22 mouse cellular contexts compared by ENCODE assay signal in genomic region chr4:106896086-106896485, GRCm38 (mm10). TPM values are rescaled to one million over a fixed set of nuclear protein-coding genes. Genes with fewer than 3 reads are reported as not detected.
DNase-seq lines count a peak whose midpoint lies in the region; ATAC-seq and TF ChIP-seq lines count a peak whose summit lies in the region.
"Had no signal": no experiment of that assay in that cellular context is flagged by ENCODE, and none has a peak within 500 bp of the region (broad histone marks: within the 10 kb centered on the region; RNA-seq: fewer than 3 reads in every experiment).

No protein-coding gene starts in this region.

- H3K4me3 ChIP-seq in liver, embryonic 11.5 days (ENCODE audit: low read depth, low read length) = no peak overlapping the region
- no peak overlapping the region for H3K4me3 ChIP-seq in liver, postnatal 0 days (ENCODE audit: low read depth, low read length)
- H3K4me3 ChIP-seq: erythroblast, embryonic 14.5 days; forebrain, embryonic 15.5 days; gastrocnemius, adult 2 months; heart, embryonic 12.5 days; intestine, embryonic 15.5 days; kidney, embryonic 15.5 days; stomach, embryonic 15.5 days had no signal

- H3K9ac ChIP-seq in liver, embryonic 11.5 days (ENCODE audit: low read depth, low read length) = no peak overlapping the region
- no peak overlapping the region for H3K9ac ChIP-seq in liver, postnatal 0 days (replicated peaks)
- H3K9ac ChIP-seq: forebrain, embryonic 15.5 days; heart, embryonic 12.5 days; hindbrain, embryonic 14.5 days; intestine, embryonic 15.5 days; kidney, embryonic 15.5 days; lung, embryonic 14.5 days; stomach, embryonic 15.5 days had no signal

- no peak for TF ChIP-seq CTCF in liver, postnatal 0 days (IDR thresholded peaks at IDR 0.05; ENCODE audit: low read depth)

- DNase-seq in liver, embryonic 11.5 days (ENCODE audit: low spot score) = peak; percentile 25
- no peak for DNase-seq in liver, postnatal 0 days
- peak; percentile 68 to 78 for DNase-seq in frontal cortex, postnatal 36 days (ENCODE audit: low spot score in 2 of 2)
- peak; percentile 60 to 61 for DNase-seq in left cerebral cortex, postnatal 14 days (ENCODE audit: low spot score in 2 of 2)
- DNase-seq in right cerebral cortex, postnatal 14 days = peak; percentile 33
- no peak for DNase-seq in spleen, postnatal 10 days (ENCODE audit: low spot score in 2 of 2)
- DNase-seq in thymus, postnatal 36 days = no peak
- DNase-seq: adrenal gland, adult 2 months; cerebellum, adult 9-10 months; gastrocnemius, adult 2 months; liver; lung, embryonic 14.5 days; lung, postnatal 4 days; thymus, adult 2 months had no signal

- WGBS in liver, embryonic 11.5 days = 76% methylated on average over 8 of the region's 8 CpGs
- 85% methylated on average over 8 of the region's 8 CpGs for WGBS in liver, postnatal 0 days (ENCODE audit: insufficient replicate concordance)

- no peak for TF ChIP-seq EP300 in liver, postnatal 0 days (IDR thresholded peaks at IDR 0.05; ENCODE audit: low read depth)

- H3K9me3 ChIP-seq in liver, embryonic 11.5 days (ENCODE audit: control insufficient read depth, low read length) = peaks cover 2% of the 10 kb centered on the region
- H3K9me3 ChIP-seq in liver, postnatal 0 days (ENCODE audit: low read length) = peaks cover 3% of the 10 kb centered on the region; the same call in 1 of the 2 replicates
- H3K9me3 ChIP-seq: forebrain, embryonic 15.5 days; intestine, embryonic 15.5 days; stomach, embryonic 15.5 days had no signal

- no peaks in the 10 kb centered on the region for H3K4me1 ChIP-seq in liver, embryonic 11.5 days (replicated peaks; ENCODE audit: control insufficient read depth, insufficient read depth, low read length)
- no peaks in the 10 kb centered on the region for H3K4me1 ChIP-seq in liver, postnatal 0 days (ENCODE audit: insufficient read depth)
- H3K4me1 ChIP-seq: heart, embryonic 12.5 days; intestine, embryonic 15.5 days; stomach, embryonic 15.5 days had no signal

- no peak for ATAC-seq in liver, embryonic 11.5 days (replicated peaks; ENCODE audit: low FRiP score)
- ATAC-seq in liver, postnatal 0 days = no peak
- ATAC-seq in monocyte, adult 5-6 weeks (replicated peaks; ENCODE audit: insufficient number of reproducible peaks, low FRiP score, low TSS enrichment, poor library complexity, severe bottlenecking) = no peak
- ATAC-seq: forebrain, embryonic 15.5 days; intestine, embryonic 15.5 days had no signal

- H3K4me2 ChIP-seq in liver, embryonic 11.5 days = no peak overlapping the region
- no peak overlapping the region for H3K4me2 ChIP-seq in liver, postnatal 0 days (ENCODE audit: low read depth, low read length)
- H3K4me2 ChIP-seq: forebrain, embryonic 15.5 days; heart, embryonic 12.5 days; hindbrain, embryonic 14.5 days; intestine, embryonic 15.5 days; kidney, embryonic 15.5 days; lung, embryonic 14.5 days; stomach, embryonic 15.5 days had no signal

- intact Hi-C loops in left cerebral cortex, postnatal 14 days (cut with DNase I) = loop anchor here (5.0 kb wide), 1 partner anchor 44 kb away; no protein-coding TSS in a partner anchor

- no peak overlapping the region for H3K27ac ChIP-seq in liver, embryonic 11.5 days (ENCODE audit: low read depth, low read length)
- no peak overlapping the region for H3K27ac ChIP-seq in liver, postnatal 0 days (ENCODE audit: low read depth)
- H3K27ac ChIP-seq: forebrain, embryonic 15.5 days; gastrocnemius, adult 2 months; hindbrain, embryonic 14.5 days; intestine, embryonic 15.5 days; kidney, embryonic 15.5 days; stomach, embryonic 15.5 days had no signal

- no peaks in the 10 kb centered on the region for H3K36me3 ChIP-seq in liver, embryonic 11.5 days (ENCODE audit: control insufficient read depth, insufficient read depth, low read length)
- H3K36me3 ChIP-seq in liver, postnatal 0 days (replicated peaks; ENCODE audit: insufficient read depth, low read length) = no peaks in the 10 kb centered on the region
- H3K36me3 ChIP-seq: forebrain, embryonic 15.5 days; heart, embryonic 12.5 days; intestine, embryonic 15.5 days; kidney, embryonic 15.5 days; stomach, embryonic 15.5 days had no signal

- H3K27me3 ChIP-seq in liver, embryonic 11.5 days (replicated peaks; ENCODE audit: control insufficient read depth, insufficient read depth, low read length) = no peaks in the 10 kb centered on the region
- H3K27me3 ChIP-seq in liver, postnatal 0 days (ENCODE audit: insufficient read depth, low read length) = no peaks in the 10 kb centered on the region
- H3K27me3 ChIP-seq: forebrain, embryonic 15.5 days; intestine, embryonic 15.5 days; stomach, embryonic 15.5 days had no signal

RNA-seq across cellular contexts. Expression of gene Ssbp3, which starts 14.4 kb away (rescaled TPM):
- polyA plus RNA-seq in liver, embryonic 11.5 days (2014; fragmentation: Nextera tagmentation; extraction: Ambion mirVana) = 71.1 and 89.0 TPM in 2 replicates
- polyA plus RNA-seq in liver, postnatal 0 days (2015; fragmentation: Nextera tagmentation; extraction: Ambion mirVana) = 22.8 and 26.8 TPM in 2 replicates
- 100 to 1,000 TPM; 109 to 115 TPM for total RNA-seq in left cerebral cortex, postnatal 14 days (2021)
- 14.3 to 22.7 TPM (median 19.5 TPM) in 3 replicates for total RNA-seq in monocyte, adult 5-6 weeks (2017)

Comparison
In these comparisons a context has a peak if more than half of its experiments do, and no peak if none do; other contexts are left out.
1. DNase-seq: peak in liver, embryonic 11.5 days (single experiment), frontal cortex, postnatal 36 days (2 of 2), left cerebral cortex, postnatal 14 days (2 of 2) and right cerebral cortex, postnatal 14 days (single experiment); none in liver, postnatal 0 days (single experiment), spleen, postnatal 10 days (0 of 2) and thymus, postnatal 36 days (0 of 2).